In genomic region chr11:31713641-31714121, GRCm38 (mm10) we compare ENCODE assay signal across 8 mouse cellular contexts. TPM values are rescaled to one million over a fixed set of nuclear protein-coding genes. Genes with fewer than 3 reads are reported as not detected.
DNase-seq lines count a peak whose midpoint lies in the region; ATAC-seq and TF ChIP-seq lines count a peak whose summit lies in the region.
"Had no signal": no experiment of that assay in that cellular context is flagged by ENCODE, and none has a peak within 500 bp of the region (broad histone marks: within the 10 kb centered on the region; RNA-seq: fewer than 3 reads in every experiment).

No protein-coding gene starts in this region.

- H3K9me3 ChIP-seq in heart, embryonic 10.5 days: no peaks in the 10 kb centered on the region
- H3K9me3 ChIP-seq in kidney, embryonic 14.5 days (ENCODE audit: control insufficient read depth, low read length): no peaks in the 10 kb centered on the region
- H3K9me3 ChIP-seq in limb, embryonic 14.5 days (ENCODE audit: control insufficient read depth, low read length): no peaks in the 10 kb centered on the region
- no peaks in the 10 kb centered on the region for H3K9me3 ChIP-seq in neural tube, embryonic 14.5 days (ENCODE audit: control insufficient read depth, low read length)
- H3K9me3 ChIP-seq: embryonic facial prominence, embryonic 12.5 days had no signal

- 66% methylated on average over 6 of the region's 6 CpGs for WGBS in heart, embryonic 10.5 days
- 74% methylated on average over 6 of the region's 6 CpGs for WGBS in kidney, embryonic 14.5 days
- 69% methylated on average over 6 of the region's 6 CpGs for WGBS in limb, embryonic 14.5 days
- WGBS in neural tube, embryonic 14.5 days: 67% methylated on average over 6 of the region's 6 CpGs

- no peak overlapping the region for H3K4me2 ChIP-seq in kidney, embryonic 14.5 days (replicated peaks; ENCODE audit: low read depth, low read length)
- no peak overlapping the region for H3K4me2 ChIP-seq in limb, embryonic 14.5 days (replicated peaks; ENCODE audit: low read depth, low read length, severe bottlenecking)
- no peak overlapping the region for H3K4me2 ChIP-seq in neural tube, embryonic 14.5 days (ENCODE audit: low read depth, low read length)
- H3K4me2 ChIP-seq: embryonic facial prominence, embryonic 12.5 days had no signal

- H3K4me1 ChIP-seq in heart, embryonic 10.5 days: peaks cover 32% of the 10 kb centered on the region
- 0 out of 2 replicates have a peak, but pooled peaks cover 3% of the 10 kb centered on the region for H3K4me1 ChIP-seq in kidney, embryonic 14.5 days (ENCODE audit: control insufficient read depth, insufficient read depth, low read length)
- H3K4me1 ChIP-seq in limb, embryonic 14.5 days (ENCODE audit: control insufficient read depth, insufficient read depth, low read length): no peaks in the 10 kb centered on the region; the same call in 1 of the 2 replicates
- H3K4me1 ChIP-seq in neural tube, embryonic 14.5 days (ENCODE audit: control insufficient read depth, insufficient read depth, low read length): no peaks in the 10 kb centered on the region

- ATAC-seq in erythroid progenitor cell, adult 5-6 weeks (replicated peaks; ENCODE audit: low FRiP score, poor library complexity, severe bottlenecking): 0 out of 2 replicates have a peak, but pooled peaks have one; percentile 30
- peak; percentile 74 for ATAC-seq in kidney, embryonic 14.5 days (ENCODE audit: low FRiP score, low TSS enrichment)
- ATAC-seq in limb, embryonic 14.5 days (ENCODE audit: low FRiP score, low read depth): peak; percentile 67
- peak; percentile 88 for ATAC-seq in neural tube, embryonic 14.5 days (ENCODE audit: low read depth)

- H3K4me3 ChIP-seq in heart, embryonic 10.5 days: no peak overlapping the region
- no peak overlapping the region for H3K4me3 ChIP-seq in kidney, embryonic 14.5 days (ENCODE audit: low read length)
- H3K4me3 ChIP-seq in limb, embryonic 14.5 days (replicated peaks; ENCODE audit: low read length): no peak overlapping the region
- H3K4me3 ChIP-seq in neural tube, embryonic 14.5 days (ENCODE audit: low read depth, low read length): no peak overlapping the region
- H3K4me3 ChIP-seq: embryonic facial prominence, embryonic 12.5 days had no signal

- H3K9ac ChIP-seq in kidney, embryonic 14.5 days (ENCODE audit: low read depth, low read length): no peak overlapping the region
- no peak overlapping the region for H3K9ac ChIP-seq in limb, embryonic 14.5 days (ENCODE audit: low read depth, low read length, severe bottlenecking)
- no peak overlapping the region for H3K9ac ChIP-seq in neural tube, embryonic 14.5 days (replicated peaks; ENCODE audit: low read depth, low read length)
- H3K9ac ChIP-seq: embryonic facial prominence, embryonic 12.5 days had no signal

- DNase-seq in brain, embryonic 18.5 days (ENCODE audit: low read depth, low spot score): peak; percentile 69
- DNase-seq in heart, embryonic 10.5 days (ENCODE audit: low spot score): peak; percentile 84
- DNase-seq in limb, embryonic 14.5 days (ENCODE audit: low spot score): peak; percentile 22
- DNase-seq in urinary bladder, postnatal 10 days (ENCODE audit: low spot score): peak; percentile 18

- no peaks in the 10 kb centered on the region for H3K36me3 ChIP-seq in heart, embryonic 10.5 days
- H3K36me3 ChIP-seq in kidney, embryonic 14.5 days (ENCODE audit: control insufficient read depth, insufficient read depth, low read length): no peaks in the 10 kb centered on the region
- H3K36me3 ChIP-seq in limb, embryonic 14.5 days (ENCODE audit: control insufficient read depth, insufficient read depth, low read length): no peaks in the 10 kb centered on the region
- H3K36me3 ChIP-seq in neural tube, embryonic 14.5 days (ENCODE audit: control insufficient read depth, insufficient read depth, low read length): no peaks in the 10 kb centered on the region
- H3K36me3 ChIP-seq: embryonic facial prominence, embryonic 12.5 days had no signal

- no peak for TF ChIP-seq POLR2A in limb, embryonic 14.5 days (IDR thresholded peaks at IDR 0.05; ENCODE audit: borderline replicate concordance, extremely low read depth, insufficient read depth, insufficient read length)

- peak overlapping the region; percentile 45 for H3K27ac ChIP-seq in heart, embryonic 10.5 days
- H3K27ac ChIP-seq in kidney, embryonic 14.5 days (ENCODE audit: low read depth, low read length): no peak overlapping the region
- H3K27ac ChIP-seq in limb, embryonic 14.5 days (replicated peaks; ENCODE audit: low read depth, low read length): no peak overlapping the region
- peak overlapping the region; percentile 35; the same call in 1 of the 2 replicates for H3K27ac ChIP-seq in neural tube, embryonic 14.5 days (ENCODE audit: low read depth, low read length)
- H3K27ac ChIP-seq: embryonic facial prominence, embryonic 12.5 days had no signal

- no peaks in the 10 kb centered on the region for H3K27me3 ChIP-seq in heart, embryonic 10.5 days (ENCODE audit: insufficient read depth, poor library complexity, severe bottlenecking)
- H3K27me3 ChIP-seq in kidney, embryonic 14.5 days (ENCODE audit: control insufficient read depth, insufficient read depth, low read length): no peaks in the 10 kb centered on the region
- no peaks in the 10 kb centered on the region for H3K27me3 ChIP-seq in limb, embryonic 14.5 days (ENCODE audit: control insufficient read depth, insufficient read depth, low read length)
- no peaks in the 10 kb centered on the region for H3K27me3 ChIP-seq in neural tube, embryonic 14.5 days (ENCODE audit: control insufficient read depth, insufficient read depth, low read length)
- H3K27me3 ChIP-seq: embryonic facial prominence, embryonic 12.5 days had no signal

RNA-seq across cellular contexts. Expression of gene Bod1, which starts 42.0 kb away (rescaled TPM):
- total RNA-seq in erythroid progenitor cell, adult 5-6 weeks (2015; ENCODE audit: low replicate concordance): 3.4 and 4.7 TPM in 2 replicates
- 0.61 and 3.1 TPM in 2 replicates for total RNA-seq in erythroid progenitor cell, adult 5-6 weeks (2017; ENCODE audit: low replicate concordance)
- polyA plus RNA-seq in heart, embryonic 10.5 days (2016; fragmentation: Nextera tagmentation; extraction: Ambion mirVana): 65.5 and 81.7 TPM in 2 replicates
- 104 and 107 TPM in 2 replicates for polyA plus RNA-seq in kidney, embryonic 14.5 days (2014; fragmentation: Nextera tagmentation; extraction: Ambion mirVana)
- polyA plus RNA-seq in limb, embryonic 14.5 days (2012; rRNA removed): 125 TPM in 2 replicates
- 120 and 128 TPM in 2 replicates for polyA plus RNA-seq in limb, embryonic 14.5 days (2014; fragmentation: Nextera tagmentation; extraction: Ambion mirVana)
- 142 and 153 TPM in 2 replicates for polyA plus RNA-seq in neural tube, embryonic 14.5 days (2014; fragmentation: Nextera tagmentation; extraction: Ambion mirVana)

Comparison
In these comparisons a context has a peak if more than half of its experiments do, and no peak if none do; other contexts are left out.
1. DNase-seq: peak in every context shown above with its lines; median percentile 84 in heart, embryonic 10.5 days; 69 in brain, embryonic 18.5 days; 22 in limb, embryonic 14.5 days; 18 in urinary bladder, postnatal 10 days.
2. ATAC-seq: peak in every context shown above with its lines; median percentile 88 in neural tube, embryonic 14.5 days; 74 in kidney, embryonic 14.5 days; 67 in limb, embryonic 14.5 days; 30 in erythroid progenitor cell, adult 5-6 weeks.
3. H3K27ac ChIP-seq: peak in heart, embryonic 10.5 days (single experiment) and neural tube, embryonic 14.5 days (single experiment); none in kidney, embryonic 14.5 days (single experiment) and limb, embryonic 14.5 days (single experiment).